Mouse (Mus musculus): ENCODE measurements at regions not wholly inside any gene's neighbourhood (a gene's known extent, or its start where the extent isn't known, plus 50 kb on each side); places are given as distances from the start of the nearest gene placed in this dataset.

DNA sequence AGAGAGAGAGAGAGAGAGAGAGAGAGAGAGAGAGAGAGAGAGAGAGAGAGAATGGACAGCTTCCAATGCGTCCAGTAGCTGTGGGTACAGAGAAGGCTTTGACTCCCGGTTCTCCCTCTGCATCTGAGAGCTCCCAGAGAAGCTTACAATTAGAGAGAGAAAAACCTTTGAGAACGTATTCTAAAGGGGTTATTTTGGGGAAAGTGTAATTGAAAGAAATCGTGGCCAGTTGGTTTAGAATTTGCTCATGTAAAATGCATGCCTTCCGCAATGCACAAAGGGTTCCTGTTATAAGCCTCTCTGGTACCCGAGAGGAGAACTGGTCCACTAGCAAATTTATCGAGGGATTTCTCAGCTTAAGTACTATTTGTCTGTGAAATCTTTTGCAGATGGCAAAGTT lies 68.2 kb upstream of the Peli2 start:
- H3K36me3 ChIP-seq (ENCODE audit: control insufficient read depth, insufficient read depth, low read length) = no peaks in the 10 kb centered on the region
- H3K27me3 ChIP-seq (ENCODE audit: control insufficient read depth, insufficient read depth, low read length) = no peaks in the 10 kb centered on the region
- TF ChIP-seq CTCF (IDR thresholded peaks at IDR 0.05; ENCODE audit: extremely low read depth, insufficient read depth, insufficient read length, insufficient replicate concordance) = no peak
- no peak for TF ChIP-seq POLR2A (IDR thresholded peaks at IDR 0.05; ENCODE audit: low read depth, low read length)
- DNase-seq (ENCODE audit: low read depth in 1 of 2, low spot score in 2 of 2) = no peak
- 84% methylated on average over 7 of the region's 7 CpGs for WGBS
- H3K4me3 ChIP-seq (ENCODE audit: extremely low read depth, insufficient read depth, insufficient read length) = no peak overlapping the region
- H3K27ac ChIP-seq (ENCODE audit: insufficient read depth, low read length) = no peak overlapping the region
- no peaks in the 10 kb centered on the region for H3K4me1 ChIP-seq (ENCODE audit: control insufficient read depth, insufficient read depth, insufficient read length)

DNA sequence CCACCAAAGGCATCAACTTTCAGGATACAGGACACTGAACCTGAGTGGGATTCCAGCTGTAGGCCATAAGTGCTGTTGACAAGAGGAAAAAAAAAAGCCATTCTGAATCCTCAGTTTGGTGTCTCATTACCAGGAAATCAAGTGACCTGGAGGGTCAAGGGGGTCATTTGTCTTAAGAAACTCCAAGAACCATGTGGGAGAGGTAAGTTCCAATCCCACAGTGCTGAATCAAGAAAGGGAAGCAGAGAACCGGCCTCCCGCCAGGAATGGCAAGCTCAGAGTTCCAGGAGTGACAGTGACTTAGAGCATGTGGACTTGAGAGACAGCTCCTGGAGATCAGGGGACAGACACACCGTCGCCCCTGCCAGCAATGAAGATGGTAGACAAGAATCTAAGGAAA lies 67.5 kb upstream of the Peli2 start:
- H3K4me1 ChIP-seq (ENCODE audit: control insufficient read depth, insufficient read depth, insufficient read length) = no peaks in the 10 kb centered on the region
- no peak for DNase-seq (ENCODE audit: low read depth in 1 of 2, low spot score in 2 of 2)
- no peaks in the 10 kb centered on the region for H3K27me3 ChIP-seq (ENCODE audit: control insufficient read depth, insufficient read depth, low read length)
- 76% methylated on average over 4 of the region's 4 CpGs for WGBS
- H3K4me3 ChIP-seq (ENCODE audit: extremely low read depth, insufficient read depth, insufficient read length) = no peak overlapping the region
- no peak overlapping the region for H3K27ac ChIP-seq (ENCODE audit: insufficient read depth, low read length)
- H3K36me3 ChIP-seq (ENCODE audit: control insufficient read depth, insufficient read depth, low read length) = no peaks in the 10 kb centered on the region
- TF ChIP-seq CTCF (IDR thresholded peaks at IDR 0.05; ENCODE audit: extremely low read depth, insufficient read depth, insufficient read length, insufficient replicate concordance) = no peak
- no peak for TF ChIP-seq POLR2A (IDR thresholded peaks at IDR 0.05; ENCODE audit: low read depth, low read length)

DNA sequence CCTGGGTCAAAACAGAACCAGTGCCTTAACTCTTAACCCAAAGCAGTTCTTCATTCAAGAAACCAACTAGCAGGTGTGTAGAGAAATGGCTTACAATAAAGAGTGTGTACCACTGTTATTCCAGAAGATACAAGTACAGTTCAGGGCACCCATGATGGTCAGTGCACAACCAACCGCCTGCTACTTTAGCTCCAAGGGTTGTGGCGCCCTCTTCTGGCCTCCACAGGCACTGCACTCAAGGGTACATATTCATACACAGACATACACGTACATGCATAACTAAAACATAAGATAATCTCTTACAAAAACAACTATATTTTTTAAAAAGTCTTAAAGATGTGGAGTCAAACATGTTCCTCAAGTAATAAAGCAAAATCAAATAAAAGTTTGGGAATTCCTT lies 65.9 kb upstream of the Peli2 start:
- TF ChIP-seq CTCF (IDR thresholded peaks at IDR 0.05; ENCODE audit: extremely low read depth, insufficient read depth, insufficient read length, insufficient replicate concordance) (no peak), POLR2A (IDR thresholded peaks at IDR 0.05; ENCODE audit: low read depth, low read length) (no peak)
- Histone ChIP-seq H3K4me3 (ENCODE audit: extremely low read depth, insufficient read depth, insufficient read length) (no peak overlapping the region), H3K27ac (ENCODE audit: insufficient read depth, low read length) (no peak overlapping the region), H3K27me3 (ENCODE audit: control insufficient read depth, insufficient read depth, low read length) (no peaks in the 10 kb centered on the region), H3K36me3 (ENCODE audit: control insufficient read depth, insufficient read depth, low read length) (no peaks in the 10 kb centered on the region), H3K4me1 (ENCODE audit: control insufficient read depth, insufficient read depth, insufficient read length) (no peaks in the 10 kb centered on the region)
- 74% methylated on average over 3 of the region's 3 CpGs for WGBS
- no peak for DNase-seq (ENCODE audit: low read depth in 1 of 2, low spot score in 2 of 2)

DNA sequence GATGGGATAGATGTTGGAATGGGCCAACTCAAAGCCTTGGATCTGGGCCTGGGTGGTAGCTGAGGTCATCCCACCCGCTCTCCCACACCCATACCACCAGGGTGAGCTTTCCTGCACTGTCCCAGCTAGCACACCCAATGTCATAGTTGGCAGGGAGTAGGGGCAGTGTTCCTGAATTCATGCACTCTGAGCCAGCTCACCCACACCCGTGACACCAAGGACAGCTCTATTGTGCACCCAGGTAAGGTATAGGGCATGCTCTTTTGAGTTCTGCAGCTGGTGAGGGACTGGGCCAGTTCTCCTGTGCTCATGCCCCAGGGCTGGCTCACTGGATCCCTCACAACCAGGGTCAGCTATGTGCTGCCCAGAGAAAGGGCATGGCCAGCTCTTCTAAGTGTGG lies 64.8 kb upstream of the Peli2 start:
- TF ChIP-seq CTCF (IDR thresholded peaks at IDR 0.05; ENCODE audit: extremely low read depth, insufficient read depth, insufficient read length, insufficient replicate concordance) = no peak
- DNase-seq (ENCODE audit: low read depth in 1 of 2, low spot score in 2 of 2) = no peak
- Histone ChIP-seq H3K4me1 (ENCODE audit: control insufficient read depth, insufficient read depth, insufficient read length) (no peaks in the 10 kb centered on the region), H3K36me3 (ENCODE audit: control insufficient read depth, insufficient read depth, low read length) (no peaks in the 10 kb centered on the region), H3K27ac (ENCODE audit: insufficient read depth, low read length) (no peak overlapping the region), H3K4me3 (ENCODE audit: extremely low read depth, insufficient read depth, insufficient read length) (no peak overlapping the region), H3K27me3 (ENCODE audit: control insufficient read depth, insufficient read depth, low read length) (no peaks in the 10 kb centered on the region)
- WGBS = 85% methylated on average over 2 of the region's 2 CpGs

DNA sequence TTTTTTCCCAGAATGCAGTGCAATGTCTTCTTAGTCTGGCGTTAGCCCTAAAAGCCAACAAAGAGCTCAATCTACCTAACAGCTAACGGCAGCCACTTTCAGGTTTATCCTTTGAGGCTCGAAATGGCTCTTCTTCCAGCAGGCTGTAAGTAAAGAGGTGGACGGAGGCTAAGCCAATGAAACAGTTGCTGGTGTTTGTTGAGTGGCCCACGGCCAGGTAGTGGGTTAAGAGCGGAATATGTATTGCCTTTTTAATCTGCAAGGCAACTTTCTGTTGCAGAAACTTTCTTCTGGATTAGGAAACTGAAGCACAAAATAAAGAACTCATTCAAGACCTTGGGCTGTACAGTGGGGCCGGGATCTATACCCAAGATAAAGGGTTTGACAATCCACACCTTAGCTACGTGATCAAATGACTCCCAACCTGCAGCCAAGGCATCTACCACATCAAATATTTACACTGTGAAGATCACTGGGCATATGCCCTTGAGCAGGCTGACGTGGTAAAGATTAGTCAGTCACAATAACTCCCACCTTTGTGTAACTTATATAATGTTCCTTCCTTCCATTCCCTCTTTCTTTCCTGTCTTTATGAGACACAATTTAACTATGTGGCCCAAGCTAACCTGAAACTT lies 62.3 kb upstream of the Peli2 start:
- 85% methylated on average over 9 of the region's 9 CpGs for WGBS
- no peak for DNase-seq (ENCODE audit: low read depth in 1 of 2, low spot score in 2 of 2)
- Histone ChIP-seq H3K27me3 (ENCODE audit: control insufficient read depth, insufficient read depth, low read length) (no peaks in the 10 kb centered on the region), H3K27ac (ENCODE audit: insufficient read depth, low read length) (no peak overlapping the region), H3K4me1 (ENCODE audit: control insufficient read depth, insufficient read depth, insufficient read length) (no peaks in the 10 kb centered on the region), H3K4me3 (ENCODE audit: extremely low read depth, insufficient read depth, insufficient read length) (no peak overlapping the region), H3K36me3 (ENCODE audit: control insufficient read depth, insufficient read depth, low read length) (no peaks in the 10 kb centered on the region)
- no peak for TF ChIP-seq CTCF (IDR thresholded peaks at IDR 0.05; ENCODE audit: extremely low read depth, insufficient read depth, insufficient read length, insufficient replicate concordance)
- TF ChIP-seq POLR2A (IDR thresholded peaks at IDR 0.05; ENCODE audit: low read depth, low read length) = no peak

DNA sequence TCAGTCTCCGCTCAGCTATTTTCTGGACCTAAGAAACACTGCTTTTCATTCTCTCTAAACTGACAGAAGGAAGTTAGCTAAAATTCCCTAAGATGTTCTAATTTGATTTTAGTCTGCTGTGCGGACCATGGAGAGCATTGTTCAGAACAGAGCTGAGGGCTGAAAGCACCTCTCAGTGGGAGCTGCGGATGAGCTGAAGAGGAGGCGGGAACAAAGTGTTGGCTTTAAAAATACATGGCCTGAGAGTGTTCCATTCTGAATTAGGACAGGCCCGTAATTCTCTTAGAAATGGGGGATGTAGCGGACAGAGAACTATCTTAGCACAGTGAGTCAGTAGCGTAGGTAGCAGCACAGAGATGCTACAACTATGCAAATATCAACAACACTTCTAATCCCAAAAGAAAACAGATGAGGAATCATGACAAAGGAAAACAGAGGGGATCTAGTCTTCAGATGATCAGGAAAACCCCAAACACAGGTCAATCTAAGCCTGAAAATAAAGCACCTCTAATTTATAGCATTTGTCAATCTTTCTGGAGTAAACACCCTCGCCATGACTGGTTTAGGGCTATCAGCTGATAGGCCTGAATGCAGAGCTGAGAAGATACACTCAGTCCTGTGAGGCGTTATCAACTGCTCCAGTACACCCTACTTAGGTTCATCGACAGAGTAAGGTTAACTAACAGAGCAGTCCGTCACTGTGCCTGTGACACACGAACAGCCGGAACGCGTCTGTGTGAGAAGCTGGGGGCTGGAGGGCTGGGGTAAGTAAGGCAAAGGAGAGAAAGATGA lies 60.8 kb upstream of the Peli2 start:
- 92% methylated on average over 15 of the region's 15 CpGs for WGBS
- Histone ChIP-seq H3K27ac (ENCODE audit: insufficient read depth, low read length) (no peak overlapping the region), H3K4me3 (ENCODE audit: extremely low read depth, insufficient read depth, insufficient read length) (no peak overlapping the region), H3K27me3 (ENCODE audit: control insufficient read depth, insufficient read depth, low read length) (no peaks in the 10 kb centered on the region), H3K4me1 (ENCODE audit: control insufficient read depth, insufficient read depth, insufficient read length) (no peaks in the 10 kb centered on the region), H3K36me3 (ENCODE audit: control insufficient read depth, insufficient read depth, low read length) (no peaks in the 10 kb centered on the region)
- no peak for TF ChIP-seq POLR2A (IDR thresholded peaks at IDR 0.05; ENCODE audit: low read depth, low read length)
- no peak for TF ChIP-seq CTCF (IDR thresholded peaks at IDR 0.05; ENCODE audit: extremely low read depth, insufficient read depth, insufficient read length, insufficient replicate concordance)
- DNase-seq (ENCODE audit: low read depth in 1 of 2, low spot score in 2 of 2) = no peak

DNA sequence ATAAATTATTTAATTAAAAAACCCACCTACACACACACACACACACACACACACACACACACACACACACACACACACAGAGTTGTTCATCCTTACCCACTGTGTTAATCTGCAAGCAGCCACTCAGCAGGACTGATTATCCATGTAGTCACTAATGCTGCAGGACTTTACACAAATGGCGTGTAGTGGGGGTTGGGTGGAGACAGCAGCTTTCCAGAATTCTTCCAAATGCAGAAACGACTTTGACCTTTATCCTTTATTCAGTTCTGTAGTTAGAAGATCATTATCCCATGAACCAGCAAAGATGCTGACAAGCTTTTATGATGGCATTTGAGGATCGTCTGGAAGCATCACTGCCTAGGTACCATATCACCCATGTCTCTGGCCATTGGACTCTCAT lies 52.0 kb upstream of the Peli2 start:
- no peak for DNase-seq (ENCODE audit: low read depth in 1 of 2, low spot score in 2 of 2)
- no peaks in the 10 kb centered on the region for H3K36me3 ChIP-seq (ENCODE audit: control insufficient read depth, insufficient read depth, low read length)
- no peak overlapping the region for H3K4me3 ChIP-seq (ENCODE audit: extremely low read depth, insufficient read depth, insufficient read length)
- H3K4me1 ChIP-seq (ENCODE audit: control insufficient read depth, insufficient read depth, insufficient read length) = no peaks in the 10 kb centered on the region
- H3K27me3 ChIP-seq (ENCODE audit: control insufficient read depth, insufficient read depth, low read length) = no peaks in the 10 kb centered on the region; the same call in 1 of the 2 replicates
- no peak overlapping the region for H3K27ac ChIP-seq (ENCODE audit: insufficient read depth, low read length)
- TF ChIP-seq CTCF (IDR thresholded peaks at IDR 0.05; ENCODE audit: extremely low read depth, insufficient read depth, insufficient read length, insufficient replicate concordance) (no peak), POLR2A (IDR thresholded peaks at IDR 0.05; ENCODE audit: low read depth, low read length) (no peak)
- WGBS = 89% methylated on average over 3 of the region's 3 CpGs

All from spleen, adult 2 months (tissue).